Mouse (Mus musculus): ENCODE data around the gene Rfx2.

The Rfx2 gene

DNA sequence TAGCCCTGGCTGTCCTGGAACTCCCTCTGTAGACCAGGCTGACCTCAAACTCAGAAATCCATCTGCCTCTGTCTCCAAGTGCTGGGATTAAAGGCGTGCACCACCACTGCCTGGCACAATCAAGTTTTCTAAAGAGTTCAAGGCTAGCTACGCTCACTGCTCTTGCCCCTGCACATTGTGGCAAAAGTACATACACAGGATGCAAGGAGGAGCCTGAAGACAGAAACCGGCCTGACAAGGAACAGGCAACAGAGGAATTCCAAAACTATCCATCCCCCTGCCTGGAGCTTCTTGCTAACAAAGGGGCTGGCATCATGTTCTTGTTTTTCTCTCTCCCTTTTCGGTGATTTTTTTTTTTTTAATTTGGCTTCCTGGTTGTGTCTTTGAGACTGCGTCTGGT is 86.6 kb downstream of the Rfx2 start:
- DNase-seq = no peak

DNA sequence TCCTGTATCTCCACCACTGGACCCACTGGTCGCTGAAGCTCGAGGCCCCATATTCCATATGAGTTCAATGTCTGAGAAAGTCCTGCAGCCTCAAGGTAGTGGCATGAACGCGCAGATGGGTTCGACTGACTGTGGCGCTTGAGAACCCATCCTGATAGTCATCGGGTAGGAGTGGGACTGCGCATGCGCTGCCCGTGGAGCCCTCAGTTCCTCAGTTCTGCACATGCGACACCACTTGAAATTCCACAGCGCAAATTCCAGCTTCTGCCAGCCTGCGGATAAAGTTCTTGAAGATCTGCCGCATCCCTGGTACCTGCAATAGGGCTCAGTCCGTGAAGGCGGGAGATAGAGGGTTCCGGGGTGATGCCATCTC is 90.0 kb downstream of the Rfx2 start:
- no peak for DNase-seq

DNA sequence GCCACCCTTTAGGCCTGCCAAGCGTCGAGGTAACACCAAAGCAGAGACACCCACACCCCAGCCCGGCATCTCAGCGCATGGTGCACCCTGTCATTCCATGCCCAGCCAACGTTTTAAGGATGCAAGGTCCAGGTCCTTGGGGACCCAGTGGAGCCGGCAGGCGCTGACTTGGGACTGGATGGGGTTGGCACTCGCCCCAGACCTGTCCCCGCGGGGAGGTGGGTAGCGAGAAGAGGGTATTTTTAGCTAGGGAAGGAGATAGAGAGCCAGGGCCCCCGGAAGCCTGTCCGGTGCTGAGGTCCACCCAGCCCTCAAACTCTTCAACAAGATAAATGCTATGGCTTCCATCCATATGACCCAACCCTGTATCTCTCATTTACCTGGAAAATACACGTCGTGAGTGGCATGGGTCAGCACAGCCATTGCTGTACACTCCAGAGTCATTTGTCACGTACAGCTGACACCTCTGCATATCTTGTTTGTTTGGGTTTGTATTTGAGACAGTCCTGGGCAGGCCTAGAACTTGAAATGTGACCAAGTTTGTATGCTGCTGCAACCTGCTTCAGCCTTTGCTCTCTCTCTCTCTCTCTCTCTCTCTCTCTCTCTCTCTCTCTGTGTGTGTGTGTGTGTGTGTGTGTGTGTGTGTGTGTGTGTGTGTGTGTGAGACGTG is 90.6 kb downstream of the Rfx2 start:
- DNase-seq = no peak

DNA sequence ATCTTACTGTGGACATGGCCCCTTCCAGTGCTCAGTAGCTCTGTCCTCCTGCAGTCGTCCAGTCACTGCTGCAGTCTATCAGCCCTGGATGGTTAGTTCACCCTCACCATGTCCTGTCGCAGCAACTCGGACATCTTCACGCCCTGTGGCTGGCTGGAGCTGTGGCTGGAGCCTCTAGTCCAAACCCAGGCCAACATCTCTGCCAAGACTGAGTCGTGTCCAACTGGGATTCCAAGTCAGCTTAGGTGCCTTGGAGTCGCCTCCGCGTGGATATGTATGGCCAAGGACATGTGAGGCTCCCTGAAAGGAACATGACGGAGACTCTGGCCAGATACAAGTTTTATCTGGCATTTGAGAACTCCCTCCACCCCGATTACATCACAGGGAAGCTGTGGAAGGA is 92.6 kb downstream of the Rfx2 start:
- no peak for DNase-seq

DNA sequence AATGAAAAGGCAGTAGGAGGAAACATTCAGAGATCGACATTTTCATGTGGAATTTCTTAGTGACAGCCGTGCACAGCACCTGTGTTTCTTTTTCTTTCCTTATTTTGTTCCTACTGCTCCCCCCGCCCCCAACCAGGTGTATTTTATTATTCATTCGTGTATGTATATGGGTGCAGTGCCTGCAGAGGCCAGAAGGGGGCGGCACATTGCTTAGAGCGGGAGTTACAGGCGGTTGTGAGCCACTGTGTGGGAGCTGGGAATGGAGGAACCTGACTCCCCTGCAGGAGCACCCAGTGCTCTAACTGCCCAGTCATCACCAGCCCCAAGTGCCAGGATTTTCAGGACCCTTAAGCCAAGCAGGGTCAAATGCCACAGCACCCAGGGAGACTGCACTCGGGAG is 94.3 kb downstream of the Rfx2 start:
- no peak for DNase-seq

DNA sequence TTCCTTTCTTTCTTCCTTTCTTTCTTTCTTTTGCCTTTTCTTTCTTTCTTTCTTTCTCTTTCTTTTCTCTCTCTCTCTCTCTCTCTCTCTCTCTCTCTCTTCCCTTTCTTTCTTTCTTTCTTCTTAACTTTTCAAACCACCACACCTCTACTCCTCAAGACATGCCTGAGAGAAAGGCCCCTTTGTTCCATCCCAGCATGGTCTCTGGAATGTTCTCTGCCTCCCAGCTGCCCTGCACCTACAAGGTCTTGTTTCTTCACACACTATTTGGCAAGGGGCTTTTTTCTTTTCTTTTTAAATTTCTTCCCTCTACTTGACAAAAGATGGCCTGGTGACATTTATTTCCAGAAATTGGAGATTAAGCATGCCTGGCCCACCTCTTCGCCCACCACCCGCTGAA is 101.2 kb downstream of the Rfx2 start:
- no peak for DNase-seq

DNA sequence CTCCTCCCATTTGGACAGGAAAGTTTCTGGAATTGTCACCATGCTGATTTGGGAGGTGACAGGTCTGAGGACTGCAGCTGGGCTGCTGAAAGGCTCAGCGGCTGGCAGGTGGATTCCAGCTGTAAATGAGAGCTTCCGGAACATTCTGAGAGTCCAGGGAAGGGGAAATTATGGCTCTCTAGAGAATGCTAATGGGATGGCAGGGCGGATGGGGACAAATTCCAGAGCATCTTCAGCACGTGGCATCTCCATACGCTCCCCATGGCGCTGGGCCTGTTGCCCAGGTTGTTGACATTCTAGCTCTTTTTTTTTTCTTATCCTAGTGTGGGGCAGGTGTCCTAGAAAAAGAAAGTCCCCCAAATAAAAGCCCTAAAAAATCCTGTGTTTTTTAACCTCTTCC is 101.7 kb downstream of the Rfx2 start:
- DNase-seq = no peak

DNA sequence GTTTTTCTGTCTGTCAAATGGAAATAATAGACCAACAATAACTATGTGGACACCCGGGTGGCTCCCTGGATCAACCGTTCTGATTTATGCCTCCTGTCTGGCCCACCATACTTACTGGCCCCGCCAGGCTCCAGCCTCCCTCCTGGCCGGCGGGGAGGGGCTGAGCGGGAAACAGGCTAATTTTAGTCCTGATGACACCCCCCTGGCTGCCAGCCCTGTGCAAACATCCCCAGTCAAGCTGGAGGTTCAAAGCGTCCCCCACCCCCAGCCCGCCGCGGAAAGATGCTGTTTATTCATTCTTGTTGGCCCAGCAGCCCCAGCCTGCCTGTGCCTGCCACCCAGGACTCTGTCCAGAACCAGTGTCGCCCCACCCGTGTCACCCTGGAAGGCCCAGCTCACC is 102.7 kb downstream of the Rfx2 start:
- DNase-seq = no peak

DNA sequence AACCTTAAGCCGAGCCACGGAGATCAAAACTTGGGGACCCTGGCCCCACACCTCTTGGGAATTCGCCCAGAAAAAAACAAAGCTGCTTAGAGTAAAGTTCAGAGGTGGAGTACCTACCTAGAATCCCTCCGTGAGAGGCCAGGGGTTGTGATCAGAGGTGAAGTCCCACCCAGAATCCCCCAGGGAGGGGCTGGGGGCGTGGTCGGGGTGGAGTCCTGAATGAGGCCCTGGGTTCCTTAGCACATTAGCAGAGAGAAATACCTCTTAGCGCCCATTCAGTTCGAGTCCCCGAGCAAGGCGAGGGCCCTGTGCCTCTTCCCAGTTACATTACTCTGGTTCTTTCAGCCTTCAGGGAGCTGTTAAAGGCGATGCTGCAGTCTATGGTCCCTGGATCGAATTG is 103.2 kb downstream of the Rfx2 start:
- no peak for DNase-seq

DNA sequence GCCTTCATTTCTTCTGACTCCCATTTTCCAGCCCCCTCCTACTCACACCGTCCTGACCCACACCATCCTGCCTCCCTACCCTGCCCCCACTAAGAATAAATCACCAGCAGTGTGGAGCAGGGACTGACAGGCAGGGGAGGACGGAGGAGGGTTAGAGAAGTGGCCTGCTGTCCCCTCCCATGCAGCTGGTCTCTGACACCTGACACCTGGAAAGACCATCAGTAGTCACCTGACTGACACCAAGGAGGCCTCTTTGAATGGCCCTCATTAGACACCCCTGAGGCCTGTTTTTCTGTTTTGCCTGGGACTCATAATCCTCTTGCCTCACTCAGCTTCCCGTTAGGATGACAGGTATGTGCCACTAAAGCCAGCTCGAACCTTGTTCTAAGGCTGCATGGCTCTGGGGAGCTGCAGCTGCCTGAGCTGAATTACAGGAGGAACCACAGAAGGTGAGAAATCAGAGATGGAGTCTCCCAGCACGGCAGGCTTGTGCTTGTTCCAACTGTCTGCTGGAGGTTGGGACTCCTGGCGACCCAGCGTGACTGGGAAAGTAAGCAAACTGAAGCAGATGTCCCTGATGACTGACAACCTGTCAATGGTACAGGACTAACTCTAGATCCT is 103.7 kb downstream of the Rfx2 start:
- no peak for DNase-seq

Data from right cerebral cortex, postnatal 4 days (tissue).